Mouse (Mus musculus): ENCODE measurements around the gene Sergef. TPM values are rescaled to one million over a fixed set of nuclear protein-coding genes. Genes with fewer than 3 reads are reported as not detected.

Gene Sergef
- total RNA-seq, 2 experiments from 2014 or later, result 57.3 to 61.3 TPM

- intact Hi-C loops (cut with DNase I), result no loop called here
- DNase-seq (ENCODE audit: extremely low spot score in 1 of 2, low spot score in 2 of 2), result no peak
Observed at GRCm38 (mm10) chr7:46401371-46402180, 238.0 kb downstream of the Sergef start.

GRCm38 (mm10) chr7:46400346-46400745 is 239.3 kb downstream of the Sergef start:
- intact Hi-C loops (cut with DNase I), result no loop called here
- no peak for DNase-seq (ENCODE audit: extremely low spot score in 1 of 2, low spot score in 2 of 2)

- intact Hi-C loops (cut with DNase I), result loop anchor here (5.0 to 10.0 kb wide), 2 partner anchors 38 to 135 kb away; no protein-coding TSS in a partner anchor
Observed at GRCm38 (mm10) chr7:46399676-46400075, 239.9 kb downstream of the Sergef start.

GRCm38 (mm10) chr7:46398612-46399011 is 241.0 kb downstream of the Sergef start:
- no peak for DNase-seq (ENCODE audit: extremely low spot score in 1 of 2, low spot score in 2 of 2)
- intact Hi-C loops (cut with DNase I), result loop anchor here (5.0 to 10.0 kb wide), 2 partner anchors 39 to 136 kb away; no protein-coding TSS in a partner anchor

More at GRCm38 (mm10) chr7:46399676-46400075, 239.9 kb downstream of the Sergef start:
- no peak for DNase-seq (ENCODE audit: extremely low spot score in 1 of 2, low spot score in 2 of 2)

- DNase-seq (ENCODE audit: extremely low spot score in 1 of 2, low spot score in 2 of 2), result peak in 1 of 2 experiments; percentile 41
- intact Hi-C loops (cut with DNase I), result loop anchor here (2.0 to 10.0 kb wide), 3 partner anchors 25 to 137 kb away; no protein-coding TSS in a partner anchor
Observed at GRCm38 (mm10) chr7:46397732-46398333, 241.8 kb downstream of the Sergef start.

GRCm38 (mm10) chr7:46396928-46397731 is 242.5 kb downstream of the Sergef start:
- intact Hi-C loops (cut with DNase I), result loop anchor here (2.0 to 10.0 kb wide), 3 partner anchors 26 to 138 kb away; no protein-coding TSS in a partner anchor
- DNase-seq (ENCODE audit: extremely low spot score in 1 of 2, low spot score in 2 of 2), result peak; percentile 56 to 80

- intact Hi-C loops (cut with DNase I), result loop anchor here (2.0 to 10.0 kb wide), 3 partner anchors 26 to 138 kb away; no protein-coding TSS in a partner anchor
Observed at GRCm38 (mm10) chr7:46396231-46396927, 243.2 kb downstream of the Sergef start, which contains the start of gene Kcnc1. Gene Kcnc1, plus strand, starts transcription at chr7:46396497.

GRCm38 (mm10) chr7:46395571-46395970 is 244.0 kb downstream of the Sergef start:
- DNase-seq (ENCODE audit: extremely low spot score in 1 of 2, low spot score in 2 of 2), result no peak
- intact Hi-C loops (cut with DNase I), result loop anchor here (5.0 to 10.0 kb wide), 2 partner anchors 42 to 139 kb away; no protein-coding TSS in a partner anchor

More at GRCm38 (mm10) chr7:46396231-46396927, 243.2 kb downstream of the Sergef start, which contains the start of gene Kcnc1:
- peak; percentile 43 to 83 for DNase-seq (ENCODE audit: extremely low spot score in 1 of 2, low spot score in 2 of 2)

GRCm38 (mm10) chr7:46394933-46395332 is 244.7 kb downstream of the Sergef start:
- no peak for DNase-seq (ENCODE audit: extremely low spot score in 1 of 2, low spot score in 2 of 2)
- intact Hi-C loops (cut with DNase I), result loop anchor here (5.0 to 10.0 kb wide), 2 partner anchors 42 to 140 kb away; no protein-coding TSS in a partner anchor

GRCm38 (mm10) chr7:46393718-46394511 is 245.7 kb downstream of the Sergef start:
- DNase-seq (ENCODE audit: extremely low spot score in 1 of 2, low spot score in 2 of 2), result no peak
- intact Hi-C loops (cut with DNase I), result loop anchor here (1.0 to 10.0 kb wide), 2 partner anchors 141 to 213 kb away; no protein-coding TSS in a partner anchor

Other genes starting within 250 kb of the Sergef start
- gene Kcnc1, start 243.3 kb downstream of the Sergef start, total RNA-seq (2021), result 10 to 100 TPM; 52.9 to 53.4 TPM
- gene Tph1, start 32.7 kb upstream of the Sergef start, total RNA-seq (2021), result under 1 TPM; 0.45 to 0.69 TPM
- 1 to 10 TPM; 9.3 to 9.5 TPM for gene Saal1, start 70.9 kb upstream of the Sergef start, total RNA-seq (2021)
- gene Saa3, start 75.9 kb upstream of the Sergef start, total RNA-seq (2021), result not detected
- gene Saa4, start 92.8 kb upstream of the Sergef start, total RNA-seq (2021), result not detected
- gene Saa1, start 103.2 kb upstream of the Sergef start, total RNA-seq (2021), result not detected
- gene Saa2, start 112.0 kb upstream of the Sergef start, total RNA-seq (2021), result not detected
- 10 to 100 TPM; 13.8 to 14.7 TPM for gene Hps5, start 156.3 kb upstream of the Sergef start, total RNA-seq (2021)
- gene Gtf2h1, start 156.3 kb upstream of the Sergef start, total RNA-seq (2021), result 10 to 100 TPM; 38.4 to 40.8 TPM
- gene Ldha, start 201.7 kb upstream of the Sergef start, total RNA-seq (2021), result 100 to 1,000 TPM; 495 to 502 TPM
- gene Ldhc, start 221.4 kb upstream of the Sergef start, total RNA-seq (2021), result not detected

Data from left cerebral cortex, postnatal 10 days (tissue).